Mouse (Mus musculus): ENCODE measurements around the gene Adgrb3. TPM values are rescaled to one million over a fixed set of nuclear protein-coding genes. Genes with fewer than 3 reads are reported as not detected.
"Not testable (repeated sequence)": the region's sequence is repeated elsewhere in the genome, so short reads cannot be mapped to it uniquely, and the experiment has no call there.

Gene Adgrb3
- polyA plus RNA-seq, 1 experiment from 2014 or later: 2.4 TPM

GRCm38 (mm10) chr1:25504313-25504712 lies 325.2 kb downstream of the Adgrb3 start:
- Histone ChIP-seq H3K36me3 (no peaks in the 10 kb centered on the region), H3K4me2 (replicated peaks) (no peak overlapping the region), H3K27ac (replicated peaks) (no peak overlapping the region), H3K4me1 (no peaks in the 10 kb centered on the region), H3K9me3 (replicated peaks) (no peaks in the 10 kb centered on the region), H3K27me3 (no peaks in the 10 kb centered on the region), H3K9ac (no peak overlapping the region), H3K4me3 (replicated peaks) (no peak overlapping the region)
- no peak for ATAC-seq (ENCODE audit: insufficient number of reproducible peaks, low FRiP score, low TSS enrichment, low read depth)
- 12% methylated on average over 4 of the region's 4 CpGs for WGBS

- no peaks in the 10 kb centered on the region for H3K9me3 ChIP-seq (replicated peaks)
- H3K36me3 ChIP-seq: no peaks in the 10 kb centered on the region
- no peaks in the 10 kb centered on the region for H3K4me1 ChIP-seq
- no peak overlapping the region for H3K4me2 ChIP-seq (replicated peaks)
- no peak overlapping the region for H3K9ac ChIP-seq
- H3K4me3 ChIP-seq (replicated peaks): no peak overlapping the region
- no peaks in the 10 kb centered on the region for H3K27me3 ChIP-seq
- no peak overlapping the region for H3K27ac ChIP-seq (replicated peaks)
- no peak for ATAC-seq (ENCODE audit: insufficient number of reproducible peaks, low FRiP score, low TSS enrichment, low read depth)
- 83% methylated on average over 4 of the region's 4 CpGs for WGBS
These were observed 326.0 kb downstream of the Adgrb3 start for GRCm38 (mm10) chr1:25503524-25503923.

GRCm38 (mm10) chr1:25495202-25495914 lies 334.1 kb downstream of the Adgrb3 start:
- Histone ChIP-seq H3K4me1 (no peaks in the 10 kb centered on the region), H3K9ac (no peak overlapping the region), H3K27me3 (no peaks in the 10 kb centered on the region), H3K36me3 (no peaks in the 10 kb centered on the region), H3K9me3 (replicated peaks) (no peaks in the 10 kb centered on the region), H3K4me3 (replicated peaks) (no peak overlapping the region), H3K4me2 (replicated peaks) (no peak overlapping the region), H3K27ac (replicated peaks) (no peak overlapping the region)
- 79% methylated on average over 3 of the region's 3 CpGs for WGBS
- no peak for ATAC-seq (ENCODE audit: insufficient number of reproducible peaks, low FRiP score, low TSS enrichment, low read depth)

GRCm38 (mm10) chr1:25491503-25491902 lies 338.0 kb downstream of the Adgrb3 start:
- Histone ChIP-seq H3K9ac (no peak overlapping the region), H3K4me3 (replicated peaks) (no peak overlapping the region), H3K36me3 (no peaks in the 10 kb centered on the region), H3K27ac (replicated peaks) (no peak overlapping the region), H3K4me1 (no peaks in the 10 kb centered on the region), H3K9me3 (replicated peaks) (no peaks in the 10 kb centered on the region), H3K4me2 (replicated peaks) (no peak overlapping the region), H3K27me3 (no peaks in the 10 kb centered on the region)
- no peak for ATAC-seq (ENCODE audit: insufficient number of reproducible peaks, low FRiP score, low TSS enrichment, low read depth)
- 58% methylated on average over 1 of the region's 1 CpGs for WGBS

GRCm38 (mm10) chr1:25490174-25490573 lies 339.3 kb downstream of the Adgrb3 start:
- Histone ChIP-seq H3K4me3 (replicated peaks) (no peak overlapping the region), H3K27me3 (no peaks in the 10 kb centered on the region), H3K36me3 (no peaks in the 10 kb centered on the region), H3K4me2 (replicated peaks) (no peak overlapping the region), H3K4me1 (no peaks in the 10 kb centered on the region), H3K9ac (no peak overlapping the region), H3K9me3 (replicated peaks) (no peaks in the 10 kb centered on the region), H3K27ac (replicated peaks) (no peak overlapping the region)
- ATAC-seq (ENCODE audit: insufficient number of reproducible peaks, low FRiP score, low TSS enrichment, low read depth): no peak
- 75% methylated on average over 2 of the region's 2 CpGs for WGBS

- H3K4me3 ChIP-seq (replicated peaks): no peak overlapping the region
- no peak overlapping the region for H3K4me2 ChIP-seq (replicated peaks)
- 85% methylated on average over 3 of the region's 3 CpGs for WGBS
- no peaks in the 10 kb centered on the region for H3K9me3 ChIP-seq (replicated peaks)
- no peak for ATAC-seq (ENCODE audit: insufficient number of reproducible peaks, low FRiP score, low TSS enrichment, low read depth)
- H3K36me3 ChIP-seq: no peaks in the 10 kb centered on the region
- H3K27me3 ChIP-seq: no peaks in the 10 kb centered on the region
- no peak overlapping the region for H3K9ac ChIP-seq
- H3K4me1 ChIP-seq: no peaks in the 10 kb centered on the region
- H3K27ac ChIP-seq (replicated peaks): no peak overlapping the region
These were observed 353.8 kb downstream of the Adgrb3 start for GRCm38 (mm10) chr1:25475699-25476098.

- no peaks in the 10 kb centered on the region for H3K4me1 ChIP-seq
- WGBS: 71% methylated on average over 11 of the region's 11 CpGs
- no peak overlapping the region for H3K4me2 ChIP-seq (replicated peaks)
- H3K9me3 ChIP-seq (replicated peaks): no peaks in the 10 kb centered on the region
- H3K27me3 ChIP-seq: no peaks in the 10 kb centered on the region
- no peak overlapping the region for H3K4me3 ChIP-seq (replicated peaks)
- no peak overlapping the region for H3K27ac ChIP-seq (replicated peaks)
- H3K9ac ChIP-seq: no peak overlapping the region
- no peaks in the 10 kb centered on the region for H3K36me3 ChIP-seq
- no peak for ATAC-seq (ENCODE audit: insufficient number of reproducible peaks, low FRiP score, low TSS enrichment, low read depth)
These were observed 355.0 kb downstream of the Adgrb3 start for GRCm38 (mm10) chr1:25474469-25474868.

- 55% methylated on average over 2 of the region's 2 CpGs for WGBS
- ATAC-seq (ENCODE audit: insufficient number of reproducible peaks, low FRiP score, low TSS enrichment, low read depth): not testable (repeated sequence)
These were observed 357.9 kb downstream of the Adgrb3 start for GRCm38 (mm10) chr1:25471612-25472011.

GRCm38 (mm10) chr1:25462612-25463011 lies 366.9 kb downstream of the Adgrb3 start:
- ATAC-seq (ENCODE audit: insufficient number of reproducible peaks, low FRiP score, low TSS enrichment, low read depth): no peak
- 16% methylated on average over 1 of the region's 1 CpGs for WGBS
- Histone ChIP-seq H3K9me3 (replicated peaks) (no peaks in the 10 kb centered on the region), H3K4me2 (replicated peaks) (no peak overlapping the region), H3K27ac (replicated peaks) (no peak overlapping the region), H3K9ac (no peak overlapping the region), H3K36me3 (no peaks in the 10 kb centered on the region), H3K4me3 (replicated peaks) (no peak overlapping the region), H3K27me3 (no peaks in the 10 kb centered on the region), H3K4me1 (no peaks in the 10 kb centered on the region)

More at GRCm38 (mm10) chr1:25471612-25472011, 357.9 kb downstream of the Adgrb3 start:
- not testable (repeated sequence) for H3K4me1 ChIP-seq; H3K36me3 ChIP-seq; H3K4me2 ChIP-seq (replicated peaks); H3K27me3 ChIP-seq; H3K9me3 ChIP-seq (replicated peaks); H3K4me3 ChIP-seq (replicated peaks); H3K27ac ChIP-seq (replicated peaks); H3K9ac ChIP-seq

GRCm38 (mm10) chr1:25435506-25435905 lies 394.0 kb downstream of the Adgrb3 start:
- WGBS: 21% methylated on average over 2 of the region's 2 CpGs
- H3K9ac ChIP-seq: no peak overlapping the region
- no peaks in the 10 kb centered on the region for H3K9me3 ChIP-seq (replicated peaks)
- no peaks in the 10 kb centered on the region for H3K36me3 ChIP-seq
- no peak for ATAC-seq (ENCODE audit: insufficient number of reproducible peaks, low FRiP score, low TSS enrichment, low read depth)
- no peak overlapping the region for H3K4me3 ChIP-seq (replicated peaks)
- H3K27ac ChIP-seq (replicated peaks): no peak overlapping the region
- no peak overlapping the region for H3K4me2 ChIP-seq (replicated peaks)
- no peaks in the 10 kb centered on the region for H3K27me3 ChIP-seq
- no peaks in the 10 kb centered on the region for H3K4me1 ChIP-seq

GRCm38 (mm10) chr1:25430219-25430862 lies 399.2 kb downstream of the Adgrb3 start:
- H3K27me3 ChIP-seq: no peaks in the 10 kb centered on the region
- H3K9me3 ChIP-seq (replicated peaks): no peaks in the 10 kb centered on the region
- H3K4me2 ChIP-seq (replicated peaks): peak overlapping the region; percentile 8; the same call in 1 of the 2 replicates
- no peak overlapping the region for H3K27ac ChIP-seq (replicated peaks)
- no peak overlapping the region for H3K9ac ChIP-seq
- peak overlapping the region; percentile 10; the same call in 1 of the 2 replicates for H3K4me3 ChIP-seq (replicated peaks)
- no peaks in the 10 kb centered on the region for H3K4me1 ChIP-seq
- ATAC-seq (ENCODE audit: insufficient number of reproducible peaks, low FRiP score, low TSS enrichment, low read depth): no peak
- 56% methylated on average over 16 of the region's 16 CpGs for WGBS
- H3K36me3 ChIP-seq: no peaks in the 10 kb centered on the region

GRCm38 (mm10) chr1:25420701-25421100 lies 408.8 kb downstream of the Adgrb3 start:
- no peaks in the 10 kb centered on the region for H3K27me3 ChIP-seq
- no peaks in the 10 kb centered on the region for H3K9me3 ChIP-seq (replicated peaks)
- no peak overlapping the region for H3K27ac ChIP-seq (replicated peaks)
- no peak overlapping the region for H3K4me3 ChIP-seq (replicated peaks)
- ATAC-seq (ENCODE audit: insufficient number of reproducible peaks, low FRiP score, low TSS enrichment, low read depth): no peak
- no peaks in the 10 kb centered on the region for H3K36me3 ChIP-seq
- no peaks in the 10 kb centered on the region for H3K4me1 ChIP-seq
- H3K9ac ChIP-seq: no peak overlapping the region
- H3K4me2 ChIP-seq (replicated peaks): no peak overlapping the region
- 91% methylated on average over 2 of the region's 2 CpGs for WGBS
